Mouse (Mus musculus): ENCODE measurements at regions not wholly inside any gene's neighbourhood (a gene's known extent, or its start where the extent isn't known, plus 50 kb on each side); places are given as distances from the start of the nearest gene placed in this dataset.

DNA sequence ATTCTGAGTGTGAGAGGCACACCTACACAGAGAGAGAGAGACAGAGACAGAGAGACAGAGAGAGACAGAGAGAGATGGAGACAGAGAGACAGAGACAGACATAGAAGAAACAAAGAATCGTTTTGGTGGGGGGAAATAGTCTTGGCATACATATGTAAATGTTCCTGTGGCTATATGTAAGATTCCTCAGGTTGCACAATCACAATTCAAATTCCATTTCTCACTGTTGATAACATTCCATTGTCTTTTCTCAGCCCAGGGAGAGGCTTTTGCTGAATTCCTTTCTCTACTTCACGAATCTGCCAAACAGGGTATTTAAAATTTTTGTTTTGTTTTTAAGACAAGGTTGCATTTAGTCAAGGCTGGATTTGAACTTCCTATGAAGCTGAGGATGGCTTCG, 205.0 kb upstream of the Ell2 start:
- WGBS (ENCODE audit: insufficient replicate concordance) = 35% methylated on average over 3 of the region's 3 CpGs
- Histone ChIP-seq H3K4me2 (ENCODE audit: low read depth) (no peak overlapping the region), H3K36me3 (replicated peaks; ENCODE audit: control insufficient read depth, insufficient read depth, low read depth) (no peaks in the 10 kb centered on the region), H3K9ac (replicated peaks) (no peak overlapping the region), H3K27me3 (ENCODE audit: control insufficient read depth, insufficient read depth, low read length) (no peaks in the 10 kb centered on the region), H3K9me3 (ENCODE audit: control insufficient read depth, low read length) (no peaks in the 10 kb centered on the region), H3K4me1 (replicated peaks; ENCODE audit: control insufficient read depth in 2 of 2, insufficient read depth in 2 of 2, low read length in 1 of 2) (no peaks in the 10 kb centered on the region), H3K27ac (no peak overlapping the region), H3K4me3 (ENCODE audit: insufficient read depth in 1 of 2, low read depth in 2 of 2, low read length in 2 of 2) (no peak overlapping the region)
- ATAC-seq (ENCODE audit: insufficient read depth) (no peak), DNase-seq (ENCODE audit: low read depth in 3 of 3, low spot score in 3 of 3) (no peak)
- TF ChIP-seq CTCF (IDR thresholded peaks at IDR 0.05; ENCODE audit: low read depth) (no peak), EP300 (IDR thresholded peaks at IDR 0.05; ENCODE audit: low read depth) (no peak)

DNA sequence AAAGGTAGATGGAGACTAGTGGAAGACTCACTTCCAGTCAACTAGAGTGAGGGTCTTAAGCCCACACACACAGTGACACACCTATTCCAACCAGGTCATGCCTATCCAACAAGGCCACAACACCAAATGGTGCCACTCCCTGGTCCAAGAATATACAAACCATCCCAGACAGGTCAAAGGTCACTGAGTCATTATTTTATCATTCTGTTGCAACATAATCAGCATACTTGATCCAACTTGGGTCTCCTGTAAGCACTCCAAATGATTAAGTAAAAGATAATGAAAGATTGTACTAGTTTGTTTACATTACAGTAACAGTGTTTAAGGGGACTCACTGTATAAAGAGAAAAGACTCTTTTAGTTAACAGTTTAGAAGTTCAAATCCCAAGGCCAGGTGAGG, 203.2 kb upstream of the Ell2 start:
- Histone ChIP-seq H3K9ac (replicated peaks) (no peak overlapping the region), H3K36me3 (replicated peaks; ENCODE audit: control insufficient read depth, insufficient read depth, low read depth) (no peaks in the 10 kb centered on the region), H3K27ac (no peak overlapping the region), H3K4me2 (ENCODE audit: low read depth) (no peak overlapping the region), H3K4me1 (replicated peaks; ENCODE audit: control insufficient read depth in 2 of 2, insufficient read depth in 2 of 2, low read length in 1 of 2) (no peaks in the 10 kb centered on the region), H3K27me3 (ENCODE audit: control insufficient read depth, insufficient read depth, low read length) (no peaks in the 10 kb centered on the region), H3K4me3 (ENCODE audit: insufficient read depth in 1 of 2, low read depth in 2 of 2, low read length in 2 of 2) (no peak overlapping the region), H3K9me3 (ENCODE audit: control insufficient read depth, low read length) (no peaks in the 10 kb centered on the region)
- no peak for TF ChIP-seq EP300 (IDR thresholded peaks at IDR 0.05; ENCODE audit: low read depth)
- TF ChIP-seq CTCF (IDR thresholded peaks at IDR 0.05; ENCODE audit: low read depth) = no peak
- ATAC-seq (ENCODE audit: insufficient read depth) = no peak
- no peak for DNase-seq (ENCODE audit: low read depth in 3 of 3, low spot score in 3 of 3)

DNA sequence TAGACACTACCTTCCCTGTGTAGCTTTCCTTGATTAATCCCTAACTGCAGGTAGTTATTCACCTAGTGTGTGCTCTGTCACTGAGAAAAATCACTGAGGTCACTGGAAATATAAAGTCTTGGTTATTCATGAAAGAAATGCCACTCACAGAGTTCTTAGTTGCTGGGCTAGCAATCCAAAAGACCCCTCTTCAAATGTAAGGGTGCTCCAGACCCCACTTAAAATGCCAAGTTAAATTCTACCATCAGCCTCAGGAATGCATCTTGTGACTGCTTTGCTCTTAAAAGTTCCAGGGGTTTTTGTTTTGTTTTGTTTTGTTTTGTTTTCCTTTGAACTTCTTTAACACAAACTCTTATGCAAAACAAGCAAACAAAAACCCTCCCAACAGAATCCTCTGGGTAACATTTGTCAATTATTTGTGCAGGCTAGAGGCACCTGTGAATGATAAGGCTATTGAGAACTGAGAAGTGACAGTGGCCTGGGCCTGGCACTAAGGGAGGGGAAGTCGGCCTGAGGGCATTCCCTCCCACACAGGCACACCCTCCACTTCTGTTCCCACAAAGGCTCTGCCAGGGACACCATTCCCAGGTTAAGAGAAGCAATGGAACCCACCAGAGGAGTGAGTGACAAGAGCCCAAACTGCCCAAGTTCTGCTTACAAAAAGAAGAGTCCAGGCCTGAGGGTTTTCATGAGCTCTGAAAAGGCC, 192.1 kb upstream of the Ell2 start:
- Histone ChIP-seq H3K27me3 (ENCODE audit: control insufficient read depth, insufficient read depth, low read length) (no peaks in the 10 kb centered on the region), H3K4me1 (replicated peaks; ENCODE audit: control insufficient read depth in 2 of 2, insufficient read depth in 2 of 2, low read length in 1 of 2) (no peaks in the 10 kb centered on the region), H3K36me3 (replicated peaks; ENCODE audit: control insufficient read depth, insufficient read depth, low read depth) (no peaks in the 10 kb centered on the region), H3K4me3 (ENCODE audit: insufficient read depth in 1 of 2, low read depth in 2 of 2, low read length in 2 of 2) (no peak overlapping the region), H3K9ac (replicated peaks) (no peak overlapping the region), H3K27ac (no peak overlapping the region), H3K4me2 (ENCODE audit: low read depth) (no peak overlapping the region), H3K9me3 (ENCODE audit: control insufficient read depth, low read length) (no peaks in the 10 kb centered on the region)
- 23% methylated on average over 1 of the region's 1 CpGs for WGBS (ENCODE audit: insufficient replicate concordance)
- DNase-seq (ENCODE audit: low read depth in 3 of 3, low spot score in 3 of 3) (no peak), ATAC-seq (ENCODE audit: insufficient read depth) (no peak)
- TF ChIP-seq EP300 (IDR thresholded peaks at IDR 0.05; ENCODE audit: low read depth) = no peak
- TF ChIP-seq CTCF (IDR thresholded peaks at IDR 0.05; ENCODE audit: low read depth) = no peak

DNA sequence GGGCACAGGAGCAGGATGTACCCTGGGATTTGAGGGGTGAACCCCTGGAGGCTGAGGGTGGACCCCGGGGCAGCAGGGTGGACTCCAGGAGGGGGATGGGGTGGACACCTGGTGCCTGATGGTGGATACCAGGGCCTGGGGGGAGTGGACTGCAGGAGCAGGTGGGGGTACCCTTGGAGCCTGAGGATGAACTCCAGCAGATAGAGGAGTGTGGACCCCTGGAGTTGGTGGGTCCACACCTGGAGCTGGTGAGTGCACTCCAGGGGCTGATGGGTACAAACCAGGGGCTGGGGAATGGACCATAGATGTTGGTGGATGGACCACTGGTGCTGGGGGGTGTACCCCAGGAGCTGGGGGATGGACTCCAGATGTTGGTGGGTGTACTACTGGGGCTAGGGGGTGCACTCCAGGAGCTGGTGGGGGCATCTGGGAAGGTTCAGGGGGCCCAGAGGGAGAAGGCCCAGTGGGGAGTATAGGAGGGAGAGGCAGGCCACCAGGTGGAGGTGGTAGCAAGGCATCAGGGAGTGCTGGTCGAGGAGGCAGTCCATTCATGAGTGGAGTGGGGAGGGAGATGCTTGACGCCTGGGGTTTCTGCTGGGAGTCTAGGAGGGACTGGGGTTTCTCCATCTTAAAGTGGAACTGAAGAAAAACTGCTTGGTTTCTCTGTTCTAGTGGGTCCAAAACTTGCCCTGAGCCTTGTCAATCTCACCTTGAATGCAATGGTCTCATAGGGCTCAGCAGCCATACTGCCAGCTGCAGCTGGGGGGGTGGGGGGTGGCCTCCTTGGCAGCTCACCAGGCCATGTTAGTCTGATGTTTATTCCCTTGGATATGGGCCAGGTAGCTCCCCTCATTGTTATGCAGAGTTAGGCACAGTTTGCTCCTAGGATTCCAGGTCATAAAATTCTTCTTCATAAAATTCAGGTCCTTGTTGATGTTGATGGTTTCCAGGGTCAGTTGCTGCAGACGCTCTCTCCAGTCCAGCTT, 183.0 kb upstream of the Ell2 start:
- Histone ChIP-seq H3K27ac (no peak overlapping the region), H3K9me3 (ENCODE audit: control insufficient read depth, low read length) (no peaks in the 10 kb centered on the region), H3K4me3 (ENCODE audit: insufficient read depth in 1 of 2, low read depth in 2 of 2, low read length in 2 of 2) (no peak overlapping the region), H3K4me2 (ENCODE audit: low read depth) (no peak overlapping the region), H3K9ac (replicated peaks) (no peak overlapping the region), H3K4me1 (replicated peaks; ENCODE audit: control insufficient read depth in 2 of 2, insufficient read depth in 2 of 2, low read length in 1 of 2) (no peaks in the 10 kb centered on the region), H3K27me3 (ENCODE audit: control insufficient read depth, insufficient read depth, low read length) (no peaks in the 10 kb centered on the region), H3K36me3 (replicated peaks; ENCODE audit: control insufficient read depth, insufficient read depth, low read depth) (no peaks in the 10 kb centered on the region)
- no peak for ATAC-seq (ENCODE audit: insufficient read depth)
- 50% methylated on average over 4 of the region's 4 CpGs for WGBS (ENCODE audit: insufficient replicate concordance)
- no peak for DNase-seq (ENCODE audit: low read depth in 3 of 3, low spot score in 3 of 3)
- TF ChIP-seq CTCF (IDR thresholded peaks at IDR 0.05; ENCODE audit: low read depth) = no peak
- no peak for TF ChIP-seq EP300 (IDR thresholded peaks at IDR 0.05; ENCODE audit: low read depth)

DNA sequence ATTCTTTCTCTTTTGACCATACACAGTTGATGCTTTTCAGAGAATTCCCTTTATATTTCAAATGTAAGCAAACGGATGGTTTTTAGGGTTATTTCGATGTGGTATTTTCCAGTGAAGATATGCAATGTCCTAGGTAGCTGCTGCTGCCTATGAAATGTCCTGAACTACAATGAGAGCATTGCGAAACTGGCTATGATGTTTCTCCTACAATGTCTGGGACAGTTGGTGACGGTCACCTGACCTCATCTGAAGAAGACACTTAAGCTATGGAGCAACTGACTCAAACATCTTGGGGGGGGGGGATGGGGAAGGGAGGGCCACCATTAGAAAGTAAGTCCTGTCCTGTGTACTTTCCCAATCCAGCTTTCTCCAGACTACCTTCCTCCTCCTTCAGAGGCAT, 182.1 kb upstream of the Ell2 start:
- no peak overlapping the region for H3K4me2 ChIP-seq (ENCODE audit: low read depth)
- H3K27me3 ChIP-seq (ENCODE audit: control insufficient read depth, insufficient read depth, low read length) = no peaks in the 10 kb centered on the region
- H3K36me3 ChIP-seq (replicated peaks; ENCODE audit: control insufficient read depth, insufficient read depth, low read depth) = no peaks in the 10 kb centered on the region
- H3K9ac ChIP-seq (replicated peaks) = no peak overlapping the region
- H3K9me3 ChIP-seq (ENCODE audit: control insufficient read depth, low read length) = no peaks in the 10 kb centered on the region
- DNase-seq (ENCODE audit: low read depth in 3 of 3, low spot score in 3 of 3) (no peak), ATAC-seq (ENCODE audit: insufficient read depth) (no peak)
- no peak overlapping the region for H3K27ac ChIP-seq
- no peaks in the 10 kb centered on the region for H3K4me1 ChIP-seq (replicated peaks; ENCODE audit: control insufficient read depth in 2 of 2, insufficient read depth in 2 of 2, low read length in 1 of 2)
- H3K4me3 ChIP-seq (ENCODE audit: insufficient read depth in 1 of 2, low read depth in 2 of 2, low read length in 2 of 2) = no peak overlapping the region
- TF ChIP-seq CTCF (IDR thresholded peaks at IDR 0.05; ENCODE audit: low read depth) (no peak), EP300 (IDR thresholded peaks at IDR 0.05; ENCODE audit: low read depth) (no peak)
- 61% methylated on average over 4 of the region's 4 CpGs for WGBS (ENCODE audit: insufficient replicate concordance)

Data from liver, embryonic 14.5 days (tissue).